Mouse (Mus musculus): ENCODE data around the gene Adat3. TPM values are rescaled to one million over a fixed set of nuclear protein-coding genes. Genes with fewer than 3 reads are reported as not detected.

Gene Adat3
- polyA plus RNA-seq, 1 experiment from 2014 or later, result 10.4 TPM

DNA sequence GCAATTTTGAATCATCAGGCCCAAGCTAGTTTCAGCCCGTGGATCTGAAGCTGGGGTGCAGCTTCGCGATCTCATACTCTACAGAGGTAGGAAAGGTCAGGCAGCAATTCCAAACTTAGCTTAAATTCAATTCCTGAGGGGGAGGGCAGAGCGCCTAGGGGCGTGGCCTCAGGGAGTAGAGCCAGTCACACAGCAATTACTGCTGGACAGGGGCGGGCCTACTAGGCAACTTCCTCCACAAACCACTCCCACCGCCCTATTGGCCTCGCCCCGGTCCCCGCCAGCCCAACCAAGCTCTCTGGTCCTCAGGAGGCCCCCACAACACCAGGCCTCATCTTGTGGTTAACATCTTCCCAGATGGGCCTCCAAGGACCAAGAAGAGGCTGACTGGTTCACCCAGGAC, 33.0 kb upstream of the Adat3 start:
- peaks cover 41% of the 10 kb centered on the region for H3K4me1 ChIP-seq (ENCODE audit: insufficient read depth, low read length)

DNA sequence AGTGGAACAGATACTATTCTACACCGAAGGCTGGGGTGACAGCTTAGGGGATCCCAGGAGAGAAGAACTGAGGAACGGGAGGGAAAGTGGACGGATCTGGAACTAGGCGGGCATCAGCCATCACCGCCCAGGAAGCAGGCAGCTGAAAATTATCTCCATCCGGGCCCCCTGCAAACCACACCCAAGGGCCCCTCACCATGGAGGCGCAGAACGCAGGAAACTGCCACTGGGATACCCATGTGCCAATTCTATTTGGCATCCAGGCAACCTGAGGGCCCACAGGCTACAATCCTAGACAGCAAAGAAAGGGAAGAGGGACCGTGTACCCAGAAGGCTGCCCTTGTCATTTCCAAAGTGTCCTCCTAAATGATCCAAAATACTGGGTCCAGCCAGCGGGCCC, 32.3 kb upstream of the Adat3 start:
- H3K9ac ChIP-seq (replicated peaks; ENCODE audit: low read length), result peak overlapping the region; percentile 45; the same call in 1 of the 2 replicates
- 88% methylated on average over 10 of the region's 10 CpGs for WGBS
- no peaks in the 10 kb centered on the region for H3K9me3 ChIP-seq (ENCODE audit: low read length)
- peaks cover 49% of the 10 kb centered on the region for H3K4me1 ChIP-seq (ENCODE audit: insufficient read depth, low read length)
- H3K4me3 ChIP-seq (ENCODE audit: low read length), result peak overlapping the region; percentile 23; the same call in 1 of the 2 replicates
- H3K27me3 ChIP-seq (ENCODE audit: insufficient read depth, low read length), result no peaks in the 10 kb centered on the region
- no peak for ATAC-seq (ENCODE audit: low FRiP score, low TSS enrichment)
- peak overlapping the region; percentile 59; the same call in 1 of the 2 replicates for H3K27ac ChIP-seq (ENCODE audit: low read length)
- peak overlapping the region; percentile 50; the same call in 1 of the 2 replicates for H3K4me2 ChIP-seq (replicated peaks; ENCODE audit: low read depth, low read length)
- 0 out of 2 replicates have a peak, but pooled peaks cover 8% of the 10 kb centered on the region for H3K36me3 ChIP-seq (ENCODE audit: insufficient read depth, low read length)

More for the DNA sequence above, 33.0 kb upstream of the Adat3 start:
- WGBS, result 27% methylated on average over 10 of the region's 10 CpGs
- no peaks in the 10 kb centered on the region for H3K9me3 ChIP-seq (ENCODE audit: low read length)
- H3K4me3 ChIP-seq (ENCODE audit: low read length), result peak overlapping the region; percentile 9; the same call in 1 of the 2 replicates
- no peak overlapping the region for H3K27ac ChIP-seq (ENCODE audit: low read length)
- H3K36me3 ChIP-seq (ENCODE audit: insufficient read depth, low read length), result 0 out of 2 replicates have a peak, but pooled peaks cover 8% of the 10 kb centered on the region
- no peaks in the 10 kb centered on the region for H3K27me3 ChIP-seq (ENCODE audit: insufficient read depth, low read length)
- 0 out of 2 replicates have a peak, but pooled peaks have one; percentile 22 for ATAC-seq (ENCODE audit: low FRiP score, low TSS enrichment)
- peak overlapping the region; percentile 18; the same call in 1 of the 2 replicates for H3K9ac ChIP-seq (replicated peaks; ENCODE audit: low read length)
- peak overlapping the region; percentile 23 for H3K4me2 ChIP-seq (replicated peaks; ENCODE audit: low read depth, low read length)

- Histone ChIP-seq H3K4me2 (replicated peaks; ENCODE audit: low read depth, low read length) (peak overlapping the region; percentile 50), H3K27ac (ENCODE audit: low read length) (peak overlapping the region; percentile 59), H3K27me3 (ENCODE audit: insufficient read depth, low read length) (no peaks in the 10 kb centered on the region), H3K9ac (replicated peaks; ENCODE audit: low read length) (peak overlapping the region; percentile 45), H3K4me1 (ENCODE audit: insufficient read depth, low read length) (peaks cover 55% of the 10 kb centered on the region), H3K9me3 (ENCODE audit: low read length) (no peaks in the 10 kb centered on the region), H3K36me3 (ENCODE audit: insufficient read depth, low read length) (0 out of 2 replicates have a peak, but pooled peaks cover 8% of the 10 kb centered on the region), H3K4me3 (ENCODE audit: low read length) (peak overlapping the region; percentile 23)
- 16% methylated on average over 30 of the region's 30 CpGs for WGBS
- peak; percentile 20; the same call in 1 of the 2 replicates for ATAC-seq (ENCODE audit: low FRiP score, low TSS enrichment)
These were observed 31.5 kb upstream of the Adat3 start for GRCm38 (mm10) chr10:80570871-80571836.

DNA sequence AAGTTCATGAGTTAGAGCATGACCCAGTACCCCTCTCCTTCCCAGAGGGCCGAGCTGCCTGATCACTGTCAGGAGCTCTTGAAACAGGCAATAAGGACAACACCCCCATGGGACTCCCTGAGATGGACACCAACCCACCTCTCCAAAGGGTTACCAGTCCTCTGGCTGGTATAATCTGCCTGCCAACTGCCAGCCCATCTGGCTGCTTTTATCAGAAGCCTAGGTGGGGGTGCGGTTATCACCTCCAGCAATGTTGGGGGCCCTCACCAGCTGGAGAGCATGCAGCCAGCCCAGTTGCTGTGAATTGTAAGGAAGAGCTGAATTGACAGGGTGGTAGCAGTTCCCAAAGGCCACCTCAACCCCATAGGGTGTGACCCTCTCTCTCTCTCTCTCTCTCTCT, 30.2 kb upstream of the Adat3 start:
- Histone ChIP-seq H3K4me2 (replicated peaks; ENCODE audit: low read depth, low read length) (no peak overlapping the region), H3K4me3 (ENCODE audit: low read length) (no peak overlapping the region), H3K27ac (ENCODE audit: low read length) (no peak overlapping the region), H3K9me3 (ENCODE audit: low read length) (no peaks in the 10 kb centered on the region), H3K9ac (replicated peaks; ENCODE audit: low read length) (no peak overlapping the region), H3K27me3 (ENCODE audit: insufficient read depth, low read length) (no peaks in the 10 kb centered on the region), H3K36me3 (ENCODE audit: insufficient read depth, low read length) (0 out of 2 replicates have a peak, but pooled peaks cover 8% of the 10 kb centered on the region), H3K4me1 (ENCODE audit: insufficient read depth, low read length) (peaks cover 49% of the 10 kb centered on the region)
- ATAC-seq (ENCODE audit: low FRiP score, low TSS enrichment), result no peak
- 96% methylated on average over 2 of the region's 2 CpGs for WGBS

GRCm38 (mm10) chr10:80573944-80574343, 28.7 kb upstream of the Adat3 start:
- Histone ChIP-seq H3K9me3 (ENCODE audit: low read length) (no peaks in the 10 kb centered on the region), H3K9ac (replicated peaks; ENCODE audit: low read length) (0 out of 2 replicates have a peak overlapping the region, but pooled peaks have one; percentile 29), H3K4me1 (ENCODE audit: insufficient read depth, low read length) (peaks cover 59% of the 10 kb centered on the region), H3K4me2 (replicated peaks; ENCODE audit: low read depth, low read length) (no peak overlapping the region), H3K27ac (ENCODE audit: low read length) (no peak overlapping the region), H3K36me3 (ENCODE audit: insufficient read depth, low read length) (no peaks in the 10 kb centered on the region), H3K27me3 (ENCODE audit: insufficient read depth, low read length) (no peaks in the 10 kb centered on the region), H3K4me3 (ENCODE audit: low read length) (no peak overlapping the region)
- no peak for ATAC-seq (ENCODE audit: low FRiP score, low TSS enrichment)
- 27% methylated on average over 9 of the region's 9 CpGs for WGBS

GRCm38 (mm10) chr10:80574896-80575295, 27.8 kb upstream of the Adat3 start:
- H3K4me1 ChIP-seq (ENCODE audit: insufficient read depth, low read length), result peaks cover 63% of the 10 kb centered on the region
- no peaks in the 10 kb centered on the region for H3K27me3 ChIP-seq (ENCODE audit: insufficient read depth, low read length)
- no peak overlapping the region for H3K9ac ChIP-seq (replicated peaks; ENCODE audit: low read length)
- H3K4me3 ChIP-seq (ENCODE audit: low read length), result no peak overlapping the region
- no peak overlapping the region for H3K27ac ChIP-seq (ENCODE audit: low read length)
- WGBS, result 63% methylated on average over 3 of the region's 3 CpGs
- no peak overlapping the region for H3K4me2 ChIP-seq (replicated peaks; ENCODE audit: low read depth, low read length)
- H3K9me3 ChIP-seq (ENCODE audit: low read length), result no peaks in the 10 kb centered on the region
- ATAC-seq (ENCODE audit: low FRiP score, low TSS enrichment), result no peak
- no peaks in the 10 kb centered on the region for H3K36me3 ChIP-seq (ENCODE audit: insufficient read depth, low read length)

DNA sequence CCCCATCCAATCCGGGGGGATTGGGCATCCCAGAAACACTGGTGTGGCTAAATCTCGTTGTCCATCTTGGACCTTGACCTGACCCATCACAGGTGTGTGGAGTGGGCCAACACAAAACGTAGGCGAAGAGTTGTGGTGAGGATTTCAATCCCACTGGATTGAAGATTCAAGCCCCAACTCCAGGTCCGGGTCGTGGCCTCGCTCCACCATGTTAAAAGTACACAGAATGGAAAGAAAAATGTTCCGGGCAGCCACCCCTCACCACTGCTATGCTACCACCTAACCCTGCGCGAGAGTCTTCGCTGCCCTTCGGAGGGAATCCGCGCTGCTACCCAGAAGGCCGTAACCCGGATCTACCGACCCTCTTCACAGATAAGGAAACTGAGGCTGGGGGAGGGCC, 26.8 kb upstream of the Adat3 start:
- H3K9me3 ChIP-seq (ENCODE audit: low read length), result no peaks in the 10 kb centered on the region
- H3K27me3 ChIP-seq (ENCODE audit: insufficient read depth, low read length), result no peaks in the 10 kb centered on the region
- H3K9ac ChIP-seq (replicated peaks; ENCODE audit: low read length), result peak overlapping the region; percentile 87
- H3K4me3 ChIP-seq (ENCODE audit: low read length), result peak overlapping the region; percentile 82
- H3K36me3 ChIP-seq (ENCODE audit: insufficient read depth, low read length), result no peaks in the 10 kb centered on the region
- WGBS, result 12% methylated on average over 17 of the region's 17 CpGs
- H3K4me2 ChIP-seq (replicated peaks; ENCODE audit: low read depth, low read length), result peak overlapping the region; percentile 97
- no peak for ATAC-seq (ENCODE audit: low FRiP score, low TSS enrichment)
- peaks cover 53% of the 10 kb centered on the region for H3K4me1 ChIP-seq (ENCODE audit: insufficient read depth, low read length)
- no peak overlapping the region; the same call in 1 of the 2 replicates for H3K27ac ChIP-seq (ENCODE audit: low read length)

GRCm38 (mm10) chr10:80576351-80577194, 26.1 kb upstream of the Adat3 start:
- ATAC-seq (ENCODE audit: low FRiP score, low TSS enrichment), result no peak
- H3K4me2 ChIP-seq (replicated peaks; ENCODE audit: low read depth, low read length), result peak overlapping the region; percentile 97
- H3K4me3 ChIP-seq (ENCODE audit: low read length), result peak overlapping the region; percentile 82
- peak overlapping the region; percentile 97 for H3K27ac ChIP-seq (ENCODE audit: low read length)
- H3K9me3 ChIP-seq (ENCODE audit: low read length), result no peaks in the 10 kb centered on the region
- H3K27me3 ChIP-seq (ENCODE audit: insufficient read depth, low read length), result no peaks in the 10 kb centered on the region
- peaks cover 47% of the 10 kb centered on the region for H3K4me1 ChIP-seq (ENCODE audit: insufficient read depth, low read length)
- WGBS, result under 1% methylated on average over 84 of the region's 96 CpGs
- H3K9ac ChIP-seq (replicated peaks; ENCODE audit: low read length), result peak overlapping the region; percentile 87
- no peaks in the 10 kb centered on the region for H3K36me3 ChIP-seq (ENCODE audit: insufficient read depth, low read length)
